Mouse (Mus musculus): ENCODE measurements around the gene Pou4f1.

Gene Pou4f1

GRCm38 (mm10) chr14:104456976-104457375, 10.8 kb downstream of the Pou4f1 start:
- DNase-seq (ENCODE audit: low read depth, low spot score): no peak

GRCm38 (mm10) chr14:104453824-104454223, 14.0 kb downstream of the Pou4f1 start:
- no peak for DNase-seq (ENCODE audit: low read depth, low spot score)

- no peak for DNase-seq (ENCODE audit: low read depth, low spot score)
Measured at GRCm38 (mm10) chr14:104434293-104434692, 33.5 kb downstream of the Pou4f1 start.

- DNase-seq (ENCODE audit: low read depth, low spot score): no peak
Measured at GRCm38 (mm10) chr14:104430819-104431218, 37.0 kb downstream of the Pou4f1 start.

- DNase-seq (ENCODE audit: low read depth, low spot score): no peak
Measured at GRCm38 (mm10) chr14:104423688-104424470, 43.9 kb downstream of the Pou4f1 start.

All from telencephalon, adult 2 months (tissue).